Mouse (Mus musculus) ES-E14 (cell line): ENCODE data around the gene Rgs6. TPM values are rescaled to one million over a fixed set of nuclear protein-coding genes. Genes with fewer than 3 reads are reported as not detected.

Source experiments
- DNase-seq: peaks from one replicate; pipeline ENCODE4 v3.0.0-alpha.2; 2013; ENCODE audit warnings: low read depth, low spot score
- H3K27ac ChIP-seq: 2 replicates; pipeline ENCODE4 v1.5.1; 2012; ENCODE audit warnings: low read depth, mild to moderate bottlenecking, low read length, moderate library complexity, mixed read lengths; ENCODE audit not compliant: poor library complexity, insufficient read depth, severe bottlenecking
- H3K36me3 ChIP-seq: 2 replicates; pipeline ENCODE4 v1.6.1; 2012; ENCODE audit warnings: mild to moderate bottlenecking, low read length, moderate library complexity, mixed read lengths; ENCODE audit not compliant: control insufficient read depth, poor library complexity, insufficient read depth, severe bottlenecking
- H3K4me1 ChIP-seq, 2 experiments: fragments of 150-350 bp in 1 of 2; sonication (generic) in 1 of 2; 2 replicates each; pipeline ENCODE4 v1.6.1; 2012; ENCODE audit warnings: low read length in 2 of 2, mild to moderate bottlenecking in 1 of 2, mixed read lengths in 1 of 2; ENCODE audit not compliant: control insufficient read depth in 2 of 2, insufficient read depth in 2 of 2, poor library complexity in 1 of 2
- H3K4me3 ChIP-seq, 2 experiments: fragments of 150-350 bp in 1 of 2; sonication (generic) in 1 of 2; 2 replicates each; pipeline ENCODE4 v1.5.1; 2012; ENCODE audit warnings: low read length in 2 of 2, low read depth in 1 of 2, mild to moderate bottlenecking in 1 of 2, mixed read lengths in 1 of 2; ENCODE audit not compliant: insufficient read depth in 1 of 2, poor library complexity in 1 of 2, severe bottlenecking in 1 of 2
- H3K9ac ChIP-seq: 2 replicates; pipeline ENCODE4 v1.6.1; 2012; ENCODE audit warnings: low read depth, mild to moderate bottlenecking, low read length, mixed read lengths; ENCODE audit not compliant: poor library complexity, insufficient read depth, severe bottlenecking
- H3K9me3 ChIP-seq: fragments of 150-350 bp; sonication (generic); 2 replicates; pipeline ENCODE4 v1.6.1; 2012; ENCODE audit warnings: low read depth, mild to moderate bottlenecking, low read length; ENCODE audit not compliant: control insufficient read depth, insufficient read depth
- CHD2 ChIP-seq: IDR thresholded peaks from 2 replicates; pipeline ENCODE4 v1.6.1; 2014; ENCODE audit warnings: mild to moderate bottlenecking, low read depth, low read length, inconsistent platforms
- HCFC1 ChIP-seq: IDR thresholded peaks from 2 replicates; pipeline ENCODE4 v1.6.1; 2012; ENCODE audit warnings: low read length, inconsistent platforms, borderline replicate concordance; ENCODE audit not compliant: insufficient read depth
- MAFK ChIP-seq: IDR thresholded peaks from 2 replicates; pipeline ENCODE4 v1.6.1; 2014; ENCODE audit warnings: mild to moderate bottlenecking, low read depth, low read length, inconsistent platforms; ENCODE audit not compliant: insufficient read depth
- ZC3H11A ChIP-seq: IDR thresholded peaks from 2 replicates; pipeline ENCODE4 v1.6.1; 2012; ENCODE audit warnings: low read depth, mild to moderate bottlenecking, inconsistent platforms, low read length, borderline replicate concordance
- ZNF384 ChIP-seq: IDR thresholded peaks from 2 replicates; pipeline ENCODE4 v1.6.1; 2012; ENCODE audit warnings: low read depth, low read length, inconsistent platforms
- in situ Hi-C, 2 experiments: fragments of 600-800 bp; cut with MboI; formaldehyde crosslinking; loops; one replicate each; pipeline ENCODE4 v1.15.1; 2025; ENCODE audit warnings: low sequenced_read_pairs in 2 of 2, inconsistent platforms in 1 of 2; ENCODE audit not compliant: unreplicated experiment in 2 of 2
- total RNA-seq: library from RNA; depleted of rRNA; stranded (reverse); fragments of 300-350 nt; gene quantifications from 2 replicates; pipeline ENCODE4 v1.2.3, GENCODE M21; 2012

Gene Rgs6
- total RNA-seq, 1 experiment: 0.49 TPM

DNA sequence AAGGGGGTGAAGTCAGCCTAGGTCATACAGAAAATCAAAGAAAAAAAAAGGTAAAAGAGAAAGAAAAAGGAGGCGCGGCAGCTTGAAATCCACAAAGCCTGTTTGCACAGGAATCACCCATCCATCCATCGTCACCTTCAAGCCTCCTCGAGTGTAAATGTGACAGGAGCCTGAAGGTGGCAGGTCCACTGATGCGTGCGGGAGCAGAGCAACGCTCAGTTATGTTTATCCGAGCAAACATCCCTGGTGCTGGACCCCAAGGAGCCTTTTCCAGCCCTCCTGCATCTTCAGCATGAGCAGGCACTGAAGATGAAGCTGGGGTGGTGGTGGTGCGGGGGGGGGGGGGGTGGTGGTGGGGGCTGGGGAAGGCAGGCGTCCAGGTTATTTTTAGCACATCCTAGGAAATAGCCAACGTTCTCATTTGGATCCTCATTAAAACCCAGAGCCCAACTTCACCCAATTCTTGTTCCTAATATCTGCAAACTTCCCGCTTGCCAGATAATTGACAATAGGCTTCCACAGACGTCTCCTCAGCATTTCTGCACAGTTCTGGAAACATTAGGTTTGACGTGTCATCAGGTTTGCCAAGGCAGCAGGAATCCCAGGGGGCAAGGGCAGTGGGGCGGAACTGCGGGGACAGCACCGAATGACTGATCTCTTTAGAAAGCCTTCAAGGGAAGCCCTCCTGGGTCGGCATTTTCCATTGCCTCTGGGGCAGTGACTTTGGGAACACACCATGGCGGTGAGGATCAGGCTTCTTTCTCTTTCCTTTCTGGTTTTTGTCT lies 946 bp downstream of the Rgs6 start:
- Histone ChIP-seq H3K4me1 (peaks cover 0 to 4% of the 10 kb centered on the region in 2 experiments; a peak in 1 of 4 replicates), H3K9ac (no peak overlapping the region), H3K9me3 (no peaks in the 10 kb centered on the region), H3K4me3 (no peak overlapping the region), H3K36me3 (no peaks in the 10 kb centered on the region), H3K27ac (no peak overlapping the region)
- TF ChIP-seq MAFK (no peak), HCFC1 (no peak), CHD2 (no peak), ZNF384 (no peak), ZC3H11A (no peak)
- in situ Hi-C loops: no loop called here
- DNase-seq: no peak

- in situ Hi-C loops: no loop called here
- no peaks in the 10 kb centered on the region for H3K9me3 ChIP-seq
- H3K4me3 ChIP-seq: no peak overlapping the region
- no peak overlapping the region for H3K9ac ChIP-seq
- DNase-seq: no peak
- H3K36me3 ChIP-seq: no peaks in the 10 kb centered on the region
- H3K27ac ChIP-seq: no peak overlapping the region
- TF ChIP-seq ZC3H11A (no peak), ZNF384 (no peak), MAFK (no peak), HCFC1 (no peak), CHD2 (no peak)
- no peaks in the 10 kb centered on the region for H3K4me1 ChIP-seq
Measured at GRCm38 (mm10) chr12:82599011-82599410, 10.9 kb downstream of the Rgs6 start.

DNA sequence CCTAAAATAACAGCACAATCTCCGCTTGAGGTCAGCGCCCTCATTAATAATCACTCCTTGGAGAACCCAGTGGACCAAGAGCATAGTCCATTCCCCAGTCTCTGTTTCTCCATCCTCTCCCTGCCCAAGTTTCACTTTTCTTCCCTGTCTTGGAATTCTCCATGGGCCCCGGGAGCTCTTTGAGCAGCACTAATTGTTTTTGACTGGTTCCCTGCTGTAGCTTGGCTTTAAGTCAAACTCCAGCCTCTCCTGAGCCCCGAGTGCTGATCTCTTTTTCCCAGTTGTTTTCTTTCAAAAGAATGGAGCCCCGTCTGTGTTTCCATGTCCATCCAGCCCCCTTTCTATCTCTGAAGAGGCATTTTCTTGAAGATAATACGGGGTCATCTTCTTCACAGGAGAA lies 12.3 kb downstream of the Rgs6 start:
- Histone ChIP-seq H3K9me3 (no peaks in the 10 kb centered on the region), H3K4me1 (no peaks in the 10 kb centered on the region), H3K27ac (no peak overlapping the region), H3K9ac (no peak overlapping the region), H3K36me3 (no peaks in the 10 kb centered on the region), H3K4me3 (no peak overlapping the region)
- in situ Hi-C loops: no loop called here
- DNase-seq: no peak
- no peak for TF ChIP-seq MAFK

DNA sequence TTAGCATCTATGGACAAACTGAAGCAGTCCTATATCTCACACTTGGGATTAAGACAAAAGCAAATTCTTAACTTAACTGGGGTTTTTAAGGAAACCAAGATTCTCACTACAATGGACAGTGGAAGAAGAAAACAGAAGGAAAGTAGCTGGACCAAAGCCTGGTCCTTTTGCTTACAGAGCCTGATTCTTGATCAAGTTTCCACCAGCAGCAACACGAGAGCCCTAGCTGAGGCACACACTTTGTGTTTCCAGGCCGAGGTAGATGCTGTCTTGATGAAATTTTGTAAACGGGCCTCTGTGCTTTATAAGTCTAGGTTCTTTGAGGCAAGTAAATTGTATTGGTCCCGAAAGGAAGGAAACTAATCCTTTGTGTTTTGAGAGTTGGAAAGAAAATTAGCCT lies 14.7 kb downstream of the Rgs6 start:
- Histone ChIP-seq H3K27ac (no peak overlapping the region), H3K9ac (no peak overlapping the region), H3K36me3 (no peaks in the 10 kb centered on the region), H3K4me3 (no peak overlapping the region), H3K9me3 (no peaks in the 10 kb centered on the region), H3K4me1 (no peaks in the 10 kb centered on the region)
- in situ Hi-C loops: no loop called here
- no peak for TF ChIP-seq CHD2
- no peak for TF ChIP-seq ZNF384
- TF ChIP-seq HCFC1: no peak
- no peak for TF ChIP-seq MAFK
- no peak for TF ChIP-seq ZC3H11A
- no peak for DNase-seq

GRCm38 (mm10) chr12:82603308-82603707 lies 15.2 kb downstream of the Rgs6 start:
- Histone ChIP-seq H3K9me3 (no peaks in the 10 kb centered on the region), H3K36me3 (no peaks in the 10 kb centered on the region), H3K9ac (no peak overlapping the region), H3K27ac (no peak overlapping the region), H3K4me1 (no peaks in the 10 kb centered on the region), H3K4me3 (no peak overlapping the region)
- TF ChIP-seq ZNF384 (no peak), CHD2 (no peak), MAFK (no peak), HCFC1 (no peak)
- DNase-seq: no peak
- in situ Hi-C loops: no loop called here
